Mouse (Mus musculus) embryonic facial prominence, embryonic 11.5 days (tissue): ENCODE measurements around the gene Slc25a17. TPM values are rescaled to one million over a fixed set of nuclear protein-coding genes. Genes with fewer than 3 reads are reported as not detected.
A peak's percentile ranks its signal among the peaks of the same experiment; 100 is the strongest.

ENCODE experiments used
- ATAC-seq: fragments of 200-750 bp; cut with Nextera tagmentation; replicated peaks from 2 replicates; pipeline ENCODE4 v1.8.0; 2017; ENCODE audit warnings: low read depth; ENCODE audit not compliant: insufficient number of reproducible peaks, low FRiP score, low TSS enrichment
- DNase-seq: peaks from one replicate; pipeline ENCODE4 v3.0.0-alpha.2; 2015; ENCODE audit warnings: low spot score
- H3K27ac ChIP-seq: fragments of 300-500 bp; sonication (generic); replicated peaks from 2 replicates; pipeline ENCODE4 v1.5.1; 2014; ENCODE audit warnings: mild to moderate bottlenecking, low read depth, low read length, control low read depth
- H3K27me3 ChIP-seq: fragments of 300-500 bp; sonication (generic); 2 replicates; pipeline ENCODE4 v1.6.1; 2014; ENCODE audit warnings: mild to moderate bottlenecking, low read length, moderate library complexity, mixed read lengths; ENCODE audit not compliant: control insufficient read depth, insufficient read depth
- H3K36me3 ChIP-seq: fragments of 300-500 bp; sonication (generic); replicated peaks from 2 replicates; pipeline ENCODE4 v1.6.1; 2014; ENCODE audit warnings: low read depth, mild to moderate bottlenecking, low read length, moderate library complexity, mixed read lengths; ENCODE audit not compliant: control insufficient read depth, insufficient read depth
- H3K4me1 ChIP-seq: fragments of 300-500 bp; sonication (generic); 2 replicates; pipeline ENCODE4 v1.6.1; 2014; ENCODE audit warnings: low read length, mixed read lengths; ENCODE audit not compliant: control insufficient read depth, insufficient read depth
- H3K4me2 ChIP-seq: fragments of 300-500 bp; sonication (generic); 2 replicates; pipeline ENCODE4 v1.6.1; 2014; ENCODE audit warnings: low read depth, mild to moderate bottlenecking, control low read depth, low read length, moderate library complexity
- H3K4me3 ChIP-seq: fragments of 300-500 bp; sonication (generic); 2 replicates; pipeline ENCODE4 v1.5.1; 2014; ENCODE audit warnings: low read depth, low read length, control low read depth
- H3K9ac ChIP-seq: fragments of 300-500 bp; sonication (generic); replicated peaks from 2 replicates; pipeline ENCODE4 v1.6.1; 2014; ENCODE audit warnings: mild to moderate bottlenecking, control low read depth, low read length
- H3K9me3 ChIP-seq: fragments of 300-500 bp; sonication (generic); replicated peaks from 2 replicates; pipeline ENCODE4 v1.6.1; 2016; ENCODE audit warnings: mild to moderate bottlenecking, low read length, inconsistent platforms, mixed read lengths; ENCODE audit not compliant: control insufficient read depth
- WGBS: fragments of 180-500 bp; shearing (Covaris S2); extraction: QIAGEN DNeasy Blood & Tissue Kit; methylation state at CpG from one replicate; pipeline ENCODE4 v1.1.7; 2014; 5-methylcytosine and 5-hydroxymethylcytosine counted together
- polyA plus RNA-seq: library from polyadenylated mRNA; unstranded; fragments of >200 nt; fragmentation: Nextera tagmentation; extraction: Ambion mirVana; gene quantifications from 2 replicates; pipeline ENCODE4 v1.2.1, GENCODE M21; 2014

Gene Slc25a17
- polyA plus RNA-seq: 119 and 125 TPM in 2 replicates

DNA sequence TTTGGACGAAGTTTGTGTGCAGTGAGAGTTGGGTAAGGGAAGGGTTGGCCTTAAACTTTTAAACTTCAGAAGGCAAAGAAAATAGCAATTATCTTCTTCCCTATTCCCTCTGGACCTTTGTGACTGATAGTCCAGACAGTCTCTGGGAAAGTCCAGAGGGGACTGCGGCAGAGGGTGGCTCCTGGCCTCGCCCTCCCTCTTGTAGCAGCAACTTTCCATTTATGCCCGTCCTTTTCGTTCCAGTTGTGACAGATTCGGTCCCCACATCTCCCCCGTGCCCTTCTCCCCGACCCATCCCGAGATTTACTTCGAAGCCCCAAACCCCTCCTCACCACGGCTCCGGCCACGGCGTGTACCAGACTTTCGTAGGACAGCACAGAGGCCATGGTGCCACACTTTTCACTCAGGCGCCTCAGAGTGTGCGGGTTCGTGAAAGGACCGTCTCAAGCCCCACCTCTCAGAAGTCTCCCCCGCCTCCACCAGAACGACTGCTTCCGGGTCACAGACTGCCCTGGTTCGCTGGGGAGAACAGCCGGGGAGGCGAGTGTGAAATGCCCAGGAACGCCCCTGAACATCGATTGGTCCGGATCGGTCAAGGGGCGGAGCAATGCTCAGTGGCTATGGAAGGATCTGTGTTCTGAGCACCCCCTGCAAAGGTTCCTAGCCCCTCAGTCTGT is at the start of gene Slc25a17:
TSS of gene Slc25a17 (minus strand) at position 468 of the 677 bp plus-strand sequence.
- no peaks in the 10 kb centered on the region for H3K27me3 ChIP-seq
- ATAC-seq: peak; percentile 99
- peak within 1 kb of the TSS; percentile 51 for H3K4me2 ChIP-seq
- peak; percentile 98 for DNase-seq
- H3K4me3 ChIP-seq: peak within 1 kb of the TSS; percentile 44
- H3K36me3 ChIP-seq: no peaks in the 10 kb centered on the region
- H3K9ac ChIP-seq: peak within 1 kb of the TSS; percentile 63
- no peaks in the 10 kb centered on the region for H3K9me3 ChIP-seq
- no peaks in the 10 kb centered on the region for H3K4me1 ChIP-seq
- peak within 1 kb of the TSS; percentile 1; the same call in 1 of the 2 replicates for H3K27ac ChIP-seq
- WGBS: under 1% methylated on average over 30 of the region's 30 CpGs

DNA sequence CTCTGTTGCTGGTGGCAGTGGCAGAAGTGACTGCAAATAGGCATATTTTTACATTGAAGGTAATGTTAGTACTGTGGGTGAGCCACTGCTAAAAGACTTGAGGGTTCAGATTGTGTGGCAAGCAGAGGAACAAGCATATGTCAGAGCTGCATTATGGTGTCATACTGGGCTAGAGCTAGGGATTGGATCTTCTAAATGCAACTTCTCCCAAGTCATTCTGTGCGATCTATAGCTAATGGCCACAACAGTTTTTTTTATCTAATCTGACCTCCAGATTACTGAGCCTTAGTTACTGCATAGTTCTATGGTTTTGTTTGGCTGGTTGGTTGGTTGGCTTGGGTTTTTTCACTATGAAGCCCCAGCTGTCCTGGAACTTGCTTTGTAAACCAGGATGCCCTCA is 47.6 kb upstream of the Slc25a17 start, which contains the start of gene Dnajb7:
TSS of gene Dnajb7 (minus strand) at position 101 of the 400 bp plus-strand sequence.
- no peak within 1 kb of the TSS for H3K27ac ChIP-seq
- H3K9me3 ChIP-seq: no peaks in the 10 kb centered on the region
- H3K36me3 ChIP-seq: no peaks in the 10 kb centered on the region
- H3K4me2 ChIP-seq: no peak within 1 kb of the TSS
- H3K4me3 ChIP-seq: no peak within 1 kb of the TSS
- H3K4me1 ChIP-seq: no peaks in the 10 kb centered on the region
- H3K9ac ChIP-seq: no peak within 1 kb of the TSS
- ATAC-seq (no peak), DNase-seq (no peak)
- 92% methylated on average over 1 of the region's 1 CpGs for WGBS
- H3K27me3 ChIP-seq: no peaks in the 10 kb centered on the region

GRCm38 (mm10) chr15:81405008-81405407 is 44.4 kb upstream of the Slc25a17 start:
- DNase-seq (no peak), ATAC-seq (no peak)
- no peaks in the 10 kb centered on the region for H3K4me1 ChIP-seq
- H3K36me3 ChIP-seq: no peaks in the 10 kb centered on the region
- no peak overlapping the region for H3K9ac ChIP-seq
- no peaks in the 10 kb centered on the region for H3K27me3 ChIP-seq
- no peaks in the 10 kb centered on the region for H3K9me3 ChIP-seq
- WGBS: 91% methylated on average over 3 of the region's 3 CpGs
- no peak overlapping the region for H3K27ac ChIP-seq
- no peak overlapping the region for H3K4me3 ChIP-seq
- no peak overlapping the region for H3K4me2 ChIP-seq

- Histone ChIP-seq H3K9ac (peak within 1 kb of the TSS; percentile 75), H3K4me3 (peak within 1 kb of the TSS; percentile 70), H3K27ac (peak within 1 kb of the TSS; percentile 47), H3K36me3 (no peaks in the 10 kb centered on the region), H3K4me2 (peak within 1 kb of the TSS; percentile 56), H3K27me3 (no peaks in the 10 kb centered on the region), H3K9me3 (no peaks in the 10 kb centered on the region), H3K4me1 (no peaks in the 10 kb centered on the region)
- DNase-seq (peak; percentile 96), ATAC-seq (peak; percentile 99)
- WGBS: under 1% methylated on average over 50 of the region's 50 CpGs
These were observed 39.2 kb upstream of the Slc25a17 start, which contains the start of the genes St13 and Xpnpep3 for GRCm38 (mm10) chr15:81399638-81400315. Gene St13, minus strand, starts transcription at chr15:81400077. Gene Xpnpep3, plus strand, starts transcription at chr15:81400138.

DNA sequence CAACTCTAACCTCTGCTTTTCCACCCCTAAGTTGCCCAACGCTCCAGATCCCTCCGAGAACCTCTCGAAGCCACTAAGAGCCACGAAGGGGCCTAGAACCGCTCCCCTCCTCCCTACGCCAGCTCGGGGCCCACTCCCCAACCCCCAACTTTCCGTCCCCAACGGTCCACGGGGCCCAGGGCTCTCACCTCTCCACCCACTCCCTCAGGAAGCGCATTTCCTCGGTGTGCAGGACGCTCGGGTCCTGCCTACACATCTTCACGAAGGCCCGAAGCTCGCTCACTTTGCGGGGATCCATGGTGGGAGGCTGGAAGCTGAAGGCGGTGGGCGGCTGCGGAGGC is 38.7 kb upstream of the Slc25a17 start:
- no peaks in the 10 kb centered on the region for H3K9me3 ChIP-seq
- H3K4me2 ChIP-seq: peak overlapping the region; percentile 49
- peak overlapping the region; percentile 75 for H3K9ac ChIP-seq
- H3K36me3 ChIP-seq: no peaks in the 10 kb centered on the region
- DNase-seq (no peak), ATAC-seq (no peak; the same call in 1 of the 2 replicates)
- H3K27ac ChIP-seq: peak overlapping the region; percentile 47
- no peaks in the 10 kb centered on the region for H3K27me3 ChIP-seq
- 0% methylated on average over 21 of the region's 21 CpGs for WGBS
- no peaks in the 10 kb centered on the region for H3K4me1 ChIP-seq
- peak overlapping the region; percentile 70 for H3K4me3 ChIP-seq

- Histone ChIP-seq H3K4me2 (peak overlapping the region; percentile 49), H3K27ac (no peak overlapping the region), H3K36me3 (no peaks in the 10 kb centered on the region), H3K4me3 (peak overlapping the region; percentile 70), H3K9ac (no peak overlapping the region), H3K9me3 (no peaks in the 10 kb centered on the region), H3K27me3 (no peaks in the 10 kb centered on the region), H3K4me1 (no peaks in the 10 kb centered on the region)
- ATAC-seq (no peak), DNase-seq (no peak)
These were observed 37.6 kb upstream of the Slc25a17 start for GRCm38 (mm10) chr15:81398189-81398588.

DNA sequence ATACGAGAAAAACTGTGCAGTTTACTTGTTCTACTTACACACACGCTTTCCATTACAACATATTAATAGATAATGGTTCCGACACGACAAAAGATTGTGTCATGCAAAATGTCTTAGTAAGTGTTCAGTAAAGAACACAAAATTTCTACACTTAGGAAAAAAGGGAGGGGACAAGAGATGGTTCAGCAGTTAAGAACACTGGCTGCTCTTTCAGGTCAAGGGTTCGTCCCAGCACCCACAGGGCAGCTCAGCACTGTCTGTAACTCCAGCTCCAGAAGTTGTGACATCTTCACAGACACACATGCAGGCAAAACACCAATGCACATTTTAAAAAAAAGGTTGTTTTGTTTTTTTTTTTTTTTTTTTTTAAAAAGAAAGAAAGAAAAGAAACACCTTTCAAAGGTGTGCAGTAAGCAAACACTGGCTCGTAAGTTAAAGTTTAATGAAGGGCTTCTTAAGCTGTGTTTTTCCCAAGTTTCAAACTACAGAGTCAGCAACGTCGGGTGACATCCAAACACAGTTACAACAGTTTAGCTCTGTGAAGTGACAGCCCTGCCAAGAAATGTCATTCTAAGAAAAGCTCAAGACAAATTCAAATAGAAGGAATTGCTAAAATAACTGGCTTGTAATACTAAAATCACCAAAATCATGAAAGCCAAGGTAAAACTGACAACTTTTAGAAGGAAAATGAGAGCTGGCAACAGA is 33.8 kb upstream of the Slc25a17 start:
- no peak for DNase-seq
- peaks cover 5% of the 10 kb centered on the region for H3K36me3 ChIP-seq

More for the DNA sequence above, 33.8 kb upstream of the Slc25a17 start:
- Histone ChIP-seq H3K4me1 (no peaks in the 10 kb centered on the region), H3K9me3 (no peaks in the 10 kb centered on the region), H3K4me3 (no peak overlapping the region), H3K4me2 (no peak overlapping the region), H3K27me3 (no peaks in the 10 kb centered on the region), H3K9ac (no peak overlapping the region), H3K27ac (no peak overlapping the region)
- ATAC-seq: no peak
- WGBS: 90% methylated on average over 8 of the region's 8 CpGs
